Mouse (Mus musculus) C2C12 (cell line): ENCODE measurements around the gene Kat6b. TPM values are rescaled to one million over a fixed set of nuclear protein-coding genes. Genes with fewer than 3 reads are reported as not detected.

Source experiments
- H3K27me3 ChIP-seq: one replicate; pipeline ENCODE4 v1.6.1; 2011; ENCODE audit not compliant: control insufficient read depth, insufficient read depth, insufficient read length
- H3K36me3 ChIP-seq: one replicate; pipeline ENCODE4 v1.6.1; 2011; ENCODE audit not compliant: control insufficient read depth, insufficient read depth
- H3K4me3 ChIP-seq: one replicate; pipeline ENCODE4 v1.5.1; 2011; ENCODE audit warnings: mild to moderate bottlenecking, control low read depth; ENCODE audit not compliant: poor library complexity, insufficient read depth, severe bottlenecking
- H3K79me2 ChIP-seq: one replicate; pipeline ENCODE4 v1.6.1; 2011; ENCODE audit not compliant: control insufficient read depth, insufficient read depth
- H3K79me3 ChIP-seq: one replicate; pipeline ENCODE4 v1.6.1; 2011; ENCODE audit warnings: low read depth, control low read depth
- H3ac ChIP-seq: one replicate; pipeline ENCODE3; 2011; ENCODE audit warnings: low read depth; ENCODE audit not compliant: control insufficient read depth, insufficient read length
- CEBPB ChIP-seq: IDR thresholded peaks from one replicate; pipeline ENCODE4 v1.6.1; 2011; ENCODE audit warnings: low read depth, mild to moderate bottlenecking, control low read depth, moderate library complexity
- CTCF ChIP-seq: IDR thresholded peaks from one replicate; pipeline ENCODE4 v1.5.1; 2011; ENCODE audit not compliant: control insufficient read depth, insufficient read depth, insufficient read length
- FOSL1 ChIP-seq: IDR thresholded peaks from one replicate; pipeline ENCODE4 v1.8.0; 2011; ENCODE audit warnings: mild to moderate bottlenecking, low read length; ENCODE audit not compliant: poor library complexity, insufficient read depth, severe bottlenecking
- MAX ChIP-seq: IDR thresholded peaks from one replicate; pipeline ENCODE4 v1.6.1; 2011; ENCODE audit warnings: mild to moderate bottlenecking, control low read depth
- MYOD1 ChIP-seq: IDR thresholded peaks from one replicate; pipeline ENCODE4 v1.6.1; 2011; ENCODE audit warnings: low read depth; ENCODE audit not compliant: control insufficient read depth, insufficient read length
- MYOG ChIP-seq: IDR thresholded peaks from one replicate; pipeline ENCODE4 v1.6.1; 2011; ENCODE audit not compliant: control insufficient read depth, insufficient read length; ENCODE audit errors: extremely low read depth
- USF1 ChIP-seq: IDR thresholded peaks from one replicate; pipeline ENCODE4 v1.6.1; 2011; ENCODE audit warnings: low read depth, mild to moderate bottlenecking, control low read depth, moderate library complexity
- polyA plus RNA-seq: library from polyadenylated mRNA; unstranded; fragments of >200 nt; fragmentation: generic; extraction: Trizol; gene quantifications from one replicate; pipeline ENCODE4 v1.2.1, GENCODE M21; 2012; ENCODE audit warnings: missing spikeins

The Kat6b gene
- polyA plus RNA-seq, 1 experiment = 2.7 TPM

- Histone ChIP-seq H3K4me3 (no peak overlapping the region), H3K79me3 (no peaks in the 10 kb centered on the region), H3K79me2 (no peaks in the 10 kb centered on the region), H3K27me3 (no peaks in the 10 kb centered on the region), H3ac (no peak overlapping the region), H3K36me3 (no peaks in the 10 kb centered on the region)
- TF ChIP-seq CTCF (no peak), MYOG (no peak), FOSL1 (no peak), MYOD1 (no peak), CEBPB (no peak)
These were observed 39.3 kb upstream of the Kat6b start for GRCm38 (mm10) chr14:21441772-21442533.

- no peaks in the 10 kb centered on the region for H3K79me2 ChIP-seq
- no peaks in the 10 kb centered on the region for H3K36me3 ChIP-seq
- H3K27me3 ChIP-seq = no peaks in the 10 kb centered on the region
- no peak for TF ChIP-seq MYOD1
- TF ChIP-seq FOSL1 = no peak
- TF ChIP-seq MAX = no peak
- no peak for TF ChIP-seq USF1
- TF ChIP-seq CEBPB = no peak
- TF ChIP-seq CTCF = no peak
- TF ChIP-seq MYOG = no peak
- H3ac ChIP-seq = no peak overlapping the region
- H3K4me3 ChIP-seq = no peak overlapping the region
- no peaks in the 10 kb centered on the region for H3K79me3 ChIP-seq
These were observed 28.7 kb upstream of the Kat6b start for GRCm38 (mm10) chr14:21452581-21452980.

- no peak for TF ChIP-seq FOSL1
- no peak for TF ChIP-seq MYOG
- TF ChIP-seq USF1 = no peak
- TF ChIP-seq MYOD1 = no peak
- no peak for TF ChIP-seq CEBPB
- no peak for TF ChIP-seq CTCF
- TF ChIP-seq MAX = no peak
- no peak overlapping the region for H3K4me3 ChIP-seq
- H3K79me2 ChIP-seq = no peaks in the 10 kb centered on the region
- H3K36me3 ChIP-seq = no peaks in the 10 kb centered on the region
- H3ac ChIP-seq = no peak overlapping the region
- H3K79me3 ChIP-seq = no peaks in the 10 kb centered on the region
- no peaks in the 10 kb centered on the region for H3K27me3 ChIP-seq
These were observed 27.3 kb upstream of the Kat6b start for GRCm38 (mm10) chr14:21453896-21454295.

- H3ac ChIP-seq = no peak overlapping the region
- no peaks in the 10 kb centered on the region for H3K79me3 ChIP-seq
- H3K36me3 ChIP-seq = no peaks in the 10 kb centered on the region
- H3K79me2 ChIP-seq = no peaks in the 10 kb centered on the region
- H3K4me3 ChIP-seq = no peak overlapping the region
- no peak for TF ChIP-seq FOSL1
- no peak for TF ChIP-seq MAX
- no peak for TF ChIP-seq MYOD1
- no peak for TF ChIP-seq USF1
- no peak for TF ChIP-seq CTCF
- no peak for TF ChIP-seq MYOG
- no peak for TF ChIP-seq CEBPB
- H3K27me3 ChIP-seq = no peaks in the 10 kb centered on the region
These were observed 25.4 kb upstream of the Kat6b start for GRCm38 (mm10) chr14:21455654-21456350.

GRCm38 (mm10) chr14:21456526-21456925 lies 24.7 kb upstream of the Kat6b start:
- Histone ChIP-seq H3K27me3 (no peaks in the 10 kb centered on the region), H3K79me3 (no peaks in the 10 kb centered on the region), H3ac (no peak overlapping the region), H3K79me2 (no peaks in the 10 kb centered on the region), H3K4me3 (no peak overlapping the region), H3K36me3 (no peaks in the 10 kb centered on the region)
- TF ChIP-seq MYOG (no peak), FOSL1 (no peak), MYOD1 (no peak), CEBPB (no peak), USF1 (no peak), CTCF (no peak), MAX (no peak)

- Histone ChIP-seq H3K4me3 (no peak overlapping the region), H3K79me2 (no peaks in the 10 kb centered on the region), H3K27me3 (no peaks in the 10 kb centered on the region), H3K36me3 (no peaks in the 10 kb centered on the region), H3ac (no peak overlapping the region), H3K79me3 (no peaks in the 10 kb centered on the region)
- TF ChIP-seq MYOG (no peak), CEBPB (no peak), MYOD1 (no peak), USF1 (no peak), CTCF (no peak)
These were observed 23.4 kb upstream of the Kat6b start for GRCm38 (mm10) chr14:21457876-21458275.
